ENCODE assay signal across 9 mouse cellular contexts in the genomic region with DNA sequence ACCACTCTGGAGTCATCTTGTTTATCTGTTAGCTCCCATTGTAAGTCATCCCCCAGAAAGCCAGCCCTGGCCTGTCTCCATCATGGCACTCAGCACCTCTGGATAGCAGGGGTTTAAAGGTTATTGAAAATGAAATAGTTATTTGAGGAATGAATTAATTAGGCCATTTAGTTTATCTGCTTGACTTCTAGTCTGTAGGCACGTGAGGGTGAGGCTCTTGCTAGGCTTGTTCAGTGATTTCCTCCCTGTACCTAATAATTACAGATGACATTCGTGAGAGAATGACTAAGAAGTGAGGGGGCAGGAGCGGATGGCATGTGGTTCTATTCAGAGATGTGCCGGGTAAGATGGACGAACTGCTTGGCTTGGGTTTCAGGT. TPM values are rescaled to one million over a fixed set of nuclear protein-coding genes. Genes with fewer than 3 reads are reported as not detected.
DNase-seq lines count a peak whose midpoint lies in the region; ATAC-seq and TF ChIP-seq lines count a peak whose summit lies in the region.
"Had no signal": no experiment of that assay in that cellular context is flagged by ENCODE, and none has a peak within 500 bp of the region (broad histone marks: within the 10 kb centered on the region; RNA-seq: fewer than 3 reads in every experiment).

No protein-coding gene starts in this region.

- H3K9me3 ChIP-seq in embryonic facial prominence, embryonic 11.5 days (replicated peaks; ENCODE audit: control insufficient read depth, low read length): no peaks in the 10 kb centered on the region
- H3K9me3 ChIP-seq in intestine, embryonic 14.5 days (ENCODE audit: control insufficient read depth, low read length): no peaks in the 10 kb centered on the region
- H3K9me3 ChIP-seq in neural tube, embryonic 12.5 days: no peaks in the 10 kb centered on the region

- H3K4me3 ChIP-seq in layer of hippocampus, adult 2 months: peak overlapping the region; percentile 68
- H3K4me3 ChIP-seq in embryonic facial prominence, embryonic 11.5 days (ENCODE audit: low read depth, low read length): no peak overlapping the region; the same call in 1 of the 2 replicates
- H3K4me3 ChIP-seq in intestine, embryonic 14.5 days (ENCODE audit: low read depth, low read length): peak overlapping the region; percentile 79
- H3K4me3 ChIP-seq in neural tube, embryonic 12.5 days: no peak overlapping the region

- peak overlapping the region; percentile 61 for H3K9ac ChIP-seq in embryonic facial prominence, embryonic 11.5 days (replicated peaks; ENCODE audit: low read length)
- H3K9ac ChIP-seq in intestine, embryonic 14.5 days (ENCODE audit: low read length): peak overlapping the region; percentile 79
- H3K9ac ChIP-seq in neural tube, embryonic 12.5 days: peak overlapping the region; percentile 73; the same call in 1 of the 2 replicates

- DNase-seq in layer of hippocampus, adult 2 months (ENCODE audit: low spot score in 2 of 2): no peak
- no peak for DNase-seq in layer of hippocampus, postnatal 14 days (ENCODE audit: low spot score in 2 of 2)
- no peak for DNase-seq in embryonic facial prominence, embryonic 11.5 days (ENCODE audit: low spot score)
- no peak for DNase-seq in intestine, embryonic 14.5 days (ENCODE audit: low spot score)
- DNase-seq in natural killer cell, adult 2 months (ENCODE audit: low spot score in 2 of 2): no peak
- no peak for DNase-seq in adrenal gland, postnatal 25 days
- DNase-seq in gastrocnemius, postnatal 14 days: no peak

- H3K36me3 ChIP-seq in embryonic facial prominence, embryonic 11.5 days (replicated peaks; ENCODE audit: control insufficient read depth, insufficient read depth, low read depth, low read length): no peaks in the 10 kb centered on the region; the same call in 1 of the 2 replicates
- H3K36me3 ChIP-seq in intestine, embryonic 14.5 days (ENCODE audit: control insufficient read depth, insufficient read depth, low read length): peaks cover 16% of the 10 kb centered on the region
- peaks cover 9% of the 10 kb centered on the region; the same call in 1 of the 2 replicates for H3K36me3 ChIP-seq in neural tube, embryonic 12.5 days

- no peak for ATAC-seq in embryonic facial prominence, embryonic 11.5 days (replicated peaks; ENCODE audit: insufficient number of reproducible peaks, low FRiP score, low TSS enrichment, low read depth)
- no peak for ATAC-seq in intestine, embryonic 14.5 days (replicated peaks; ENCODE audit: low FRiP score, low TSS enrichment, low read depth)
- ATAC-seq in neural tube, embryonic 12.5 days (ENCODE audit: low FRiP score, low read depth): no peak

- whole genome bisulfite sequencing in embryonic facial prominence, embryonic 11.5 days: 68% methylated on average over 5 of the region's 5 CpGs
- 73% methylated on average over 5 of the region's 5 CpGs for WGBS in intestine, embryonic 14.5 days
- WGBS in neural tube, embryonic 12.5 days: 85% methylated on average over 5 of the region's 5 CpGs

- TF ChIP-seq CTCF in layer of hippocampus, adult 2 months (conservative IDR thresholded peaks at IDR 0.05): no peak

- no peaks in the 10 kb centered on the region for H3K27me3 ChIP-seq in embryonic facial prominence, embryonic 11.5 days (ENCODE audit: control insufficient read depth, insufficient read depth, low read length)
- H3K27me3 ChIP-seq in intestine, embryonic 14.5 days (replicated peaks; ENCODE audit: control insufficient read depth, insufficient read depth, low read length): no peaks in the 10 kb centered on the region
- H3K27me3 ChIP-seq in neural tube, embryonic 12.5 days (replicated peaks): no peaks in the 10 kb centered on the region

- intact Hi-C loops in gastrocnemius, postnatal 14 days (cut with DNase I; ENCODE audit: low total_unique reads): loop anchor here (10.0 kb wide), 1 partner anchor 149 kb away; no protein-coding TSS in a partner anchor

- no peak overlapping the region for H3K27ac ChIP-seq in layer of hippocampus, adult 2 months
- no peak overlapping the region for H3K27ac ChIP-seq in embryonic facial prominence, embryonic 11.5 days (replicated peaks; ENCODE audit: low read depth, low read length)
- H3K27ac ChIP-seq in intestine, embryonic 14.5 days (ENCODE audit: low read depth): peak overlapping the region; percentile 57; the same call in 1 of the 2 replicates
- H3K27ac ChIP-seq in neural tube, embryonic 12.5 days: no peak overlapping the region

- H3K4me2 ChIP-seq in embryonic facial prominence, embryonic 11.5 days (ENCODE audit: low read depth, low read length): peak overlapping the region; percentile 61
- peak overlapping the region; percentile 84 for H3K4me2 ChIP-seq in intestine, embryonic 14.5 days (ENCODE audit: low read length)
- peak overlapping the region; percentile 80 for H3K4me2 ChIP-seq in neural tube, embryonic 12.5 days (replicated peaks)

- H3K4me1 ChIP-seq in embryonic facial prominence, embryonic 11.5 days (ENCODE audit: control insufficient read depth, insufficient read depth, low read length): no peaks in the 10 kb centered on the region
- peaks cover 17% of the 10 kb centered on the region for H3K4me1 ChIP-seq in intestine, embryonic 14.5 days (replicated peaks; ENCODE audit: control insufficient read depth, insufficient read depth, low read length)
- H3K4me1 ChIP-seq in neural tube, embryonic 12.5 days: 0 out of 2 replicates have a peak, but pooled peaks cover 3% of the 10 kb centered on the region

RNA-seq across cellular contexts. Expression of a gene that starts 0.7 kb away (rescaled TPM):
- total RNA-seq in layer of hippocampus, adult 2 months (2021): 10 to 100 TPM; 39.9 to 43.5 TPM
- 10 to 100 TPM; 41.3 to 42.5 TPM for total RNA-seq in layer of hippocampus, postnatal 14 days (2021)
- polyA plus RNA-seq in embryonic facial prominence, embryonic 11.5 days (2014; fragmentation: Nextera tagmentation; extraction: Ambion mirVana): 131 and 134 TPM in 2 replicates
- 114 and 120 TPM in 2 replicates for polyA plus RNA-seq in intestine, embryonic 14.5 days (2014; fragmentation: Nextera tagmentation; extraction: Ambion mirVana)
- 99.7 and 102 TPM in 2 replicates for polyA plus RNA-seq in neural tube, embryonic 12.5 days (2016; fragmentation: Nextera tagmentation; extraction: Ambion mirVana)
- 103 and 108 TPM in 2 replicates for total RNA-seq in adrenal gland, postnatal 25 days (2021)
- total RNA-seq in gastrocnemius, postnatal 14 days (2021): 10 to 100 TPM; 54.1 to 62.6 TPM

RNA-seq across cellular contexts. Expression of a gene that starts 9.6 kb away (rescaled TPM):
- 100 to 1,000 TPM; 271 to 305 TPM for total RNA-seq in layer of hippocampus, adult 2 months (2021)
- 100 to 1,000 TPM; 339 TPM for total RNA-seq in layer of hippocampus, postnatal 14 days (2021)
- polyA plus RNA-seq in embryonic facial prominence, embryonic 11.5 days (2014; fragmentation: Nextera tagmentation; extraction: Ambion mirVana): 686 and 711 TPM in 2 replicates
- polyA plus RNA-seq in intestine, embryonic 14.5 days (2014; fragmentation: Nextera tagmentation; extraction: Ambion mirVana): 891 and 949 TPM in 2 replicates
- polyA plus RNA-seq in neural tube, embryonic 12.5 days (2016; fragmentation: Nextera tagmentation; extraction: Ambion mirVana): 772 and 808 TPM in 2 replicates
- 355 and 471 TPM in 2 replicates for total RNA-seq in adrenal gland, postnatal 25 days (2021)
- 1,000 to 10,000 TPM; 1,038 to 1,188 TPM for total RNA-seq in gastrocnemius, postnatal 14 days (2021)

RNA-seq across cellular contexts. Expression of a gene that starts 23.0 kb away (rescaled TPM):
- total RNA-seq in layer of hippocampus, adult 2 months (2021): not detected
- not detected for total RNA-seq in layer of hippocampus, postnatal 14 days (2021)
- 5.2 and 6.6 TPM in 2 replicates for polyA plus RNA-seq in embryonic facial prominence, embryonic 11.5 days (2014; fragmentation: Nextera tagmentation; extraction: Ambion mirVana)
- 1.9 and 2.6 TPM in 2 replicates for polyA plus RNA-seq in intestine, embryonic 14.5 days (2014; fragmentation: Nextera tagmentation; extraction: Ambion mirVana)
- polyA plus RNA-seq in neural tube, embryonic 12.5 days (2016; fragmentation: Nextera tagmentation; extraction: Ambion mirVana): 2.7 and 3.4 TPM in 2 replicates
- total RNA-seq in adrenal gland, postnatal 25 days (2021): 0.73 TPM in 1 of 2 replicates, not detected in the other
- under 1 TPM in 1 of 2 experiments, not detected in 1; 0.14 TPM for total RNA-seq in gastrocnemius, postnatal 14 days (2021)
- total RNA-seq: hematopoietic stem cell, adult 5-6 weeks had no signal

RNA-seq across cellular contexts. Expression of a gene that starts 34.7 kb away (rescaled TPM):
- 10 to 100 TPM; 28.1 to 32.5 TPM for total RNA-seq in layer of hippocampus, adult 2 months (2021)
- total RNA-seq in layer of hippocampus, postnatal 14 days (2021): 10 to 100 TPM; 20.3 to 26.8 TPM
- polyA plus RNA-seq in embryonic facial prominence, embryonic 11.5 days (2014; fragmentation: Nextera tagmentation; extraction: Ambion mirVana): 86.5 and 106 TPM in 2 replicates
- polyA plus RNA-seq in intestine, embryonic 14.5 days (2014; fragmentation: Nextera tagmentation; extraction: Ambion mirVana): 191 and 207 TPM in 2 replicates
- polyA plus RNA-seq in neural tube, embryonic 12.5 days (2016; fragmentation: Nextera tagmentation; extraction: Ambion mirVana): 91.0 and 92.6 TPM in 2 replicates
- total RNA-seq in adrenal gland, postnatal 25 days (2021): 133 and 134 TPM in 2 replicates
- total RNA-seq in gastrocnemius, postnatal 14 days (2021): 10 to 100 TPM; 35.9 to 46.1 TPM

RNA-seq across cellular contexts. Expression of a gene that starts 57.9 kb away (rescaled TPM):
- total RNA-seq in layer of hippocampus, adult 2 months (2021): 10 to 100 TPM; 45.2 to 55.6 TPM
- total RNA-seq in layer of hippocampus, postnatal 14 days (2021): 10 to 100 TPM; 51.5 to 52.0 TPM
- polyA plus RNA-seq in embryonic facial prominence, embryonic 11.5 days (2014; fragmentation: Nextera tagmentation; extraction: Ambion mirVana): 184 and 204 TPM in 2 replicates
- polyA plus RNA-seq in intestine, embryonic 14.5 days (2014; fragmentation: Nextera tagmentation; extraction: Ambion mirVana): 108 and 121 TPM in 2 replicates
- polyA plus RNA-seq in neural tube, embryonic 12.5 days (2016; fragmentation: Nextera tagmentation; extraction: Ambion mirVana): 138 and 140 TPM in 2 replicates
- total RNA-seq in adrenal gland, postnatal 25 days (2021): 61.9 and 63.7 TPM in 2 replicates
- total RNA-seq in gastrocnemius, postnatal 14 days (2021): 10 to 100 TPM; 28.5 to 29.4 TPM

Comparison
In these comparisons a context has a peak if more than half of its experiments do, and no peak if none do; other contexts are left out.
1. H3K4me3 ChIP-seq: peak in layer of hippocampus, adult 2 months (single experiment) and intestine, embryonic 14.5 days (single experiment); none in embryonic facial prominence, embryonic 11.5 days (single experiment) and neural tube, embryonic 12.5 days (single experiment).
2. Peak in every context shown above with its lines, with median percentiles within 50 percentile points of each other: H3K4me2 ChIP-seq and H3K9ac ChIP-seq.